Mouse (Mus musculus) adrenal gland (tissue): ENCODE data around the gene Atp13a2.

Source experiments
- intact Hi-C: fragments of 180-260 bp; cut with DNase I; formaldehyde crosslinking; loops from one replicate; pipeline ENCODE4 v1.15.1; 2025

The Atp13a2 gene

DNA sequence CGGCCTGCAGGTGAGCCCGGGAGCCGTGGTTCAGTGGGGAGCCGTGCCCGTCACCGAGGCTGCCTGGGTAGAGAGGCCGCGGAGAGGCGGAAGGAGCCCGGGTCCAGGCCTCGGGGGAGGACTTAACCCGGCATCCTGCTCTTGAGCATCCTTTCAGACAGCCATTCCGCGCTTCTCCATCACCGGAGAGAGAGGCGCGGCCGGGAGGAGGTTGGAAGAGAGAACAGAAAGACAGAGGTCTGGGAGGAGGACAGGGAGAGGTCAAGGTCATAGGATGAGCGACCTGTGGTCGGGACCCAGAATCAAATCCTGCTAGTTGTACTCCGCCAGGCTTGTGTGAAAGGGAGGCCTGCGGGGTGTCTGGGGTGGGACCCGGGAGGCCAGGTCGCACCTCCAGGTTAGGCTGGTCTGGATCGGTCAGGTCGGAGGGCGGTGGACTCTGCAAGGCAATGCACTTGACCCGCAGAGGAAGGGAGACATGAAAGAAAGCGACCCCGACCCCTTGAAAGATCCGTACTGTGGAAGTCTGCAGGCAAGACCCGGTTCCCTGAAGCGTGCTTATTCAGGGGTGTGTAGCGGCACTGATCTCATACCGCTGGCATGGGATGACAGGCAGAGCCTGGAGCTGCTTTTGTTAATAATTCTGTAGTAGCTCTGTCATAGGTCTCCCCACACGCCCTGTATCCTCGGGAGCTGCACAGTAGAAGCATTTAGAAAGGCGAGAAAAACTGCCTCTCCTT lies 25.0 kb upstream of the Atp13a2 start:
- intact Hi-C loops = no loop called here

DNA sequence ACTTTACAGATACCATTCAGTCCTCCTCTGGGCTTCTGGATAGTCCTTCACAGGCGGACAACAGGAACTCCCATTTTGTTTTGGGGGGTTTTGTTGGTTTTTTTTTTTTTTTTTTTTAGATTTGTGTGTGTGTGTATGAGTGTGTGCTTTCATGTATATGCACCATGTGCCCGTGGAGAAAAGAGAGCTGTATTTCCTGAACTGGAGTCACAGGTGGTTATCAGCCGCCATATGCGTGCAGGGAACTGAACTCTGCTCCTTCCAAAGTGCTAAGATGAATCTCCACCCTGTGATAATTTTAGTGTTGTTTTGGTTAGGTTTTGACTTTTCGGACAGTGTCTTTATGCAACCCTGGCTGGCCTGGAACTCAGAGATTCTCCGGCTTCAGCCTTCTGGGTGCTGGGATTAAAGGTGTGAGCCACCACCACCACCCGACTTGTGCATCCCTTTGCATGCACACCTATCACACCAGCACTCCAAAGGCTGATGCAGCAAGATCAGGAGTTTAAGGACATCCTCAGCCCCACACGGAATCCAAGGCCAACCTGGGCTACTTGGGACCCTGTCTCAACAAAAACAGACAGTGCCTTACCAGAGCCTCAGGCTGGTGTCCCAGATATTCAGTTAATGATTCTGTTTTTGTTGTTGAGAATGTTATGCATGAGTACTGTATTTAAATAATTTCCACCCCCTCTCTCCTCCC lies 24.3 kb upstream of the Atp13a2 start:
- intact Hi-C loops = no loop called here

DNA sequence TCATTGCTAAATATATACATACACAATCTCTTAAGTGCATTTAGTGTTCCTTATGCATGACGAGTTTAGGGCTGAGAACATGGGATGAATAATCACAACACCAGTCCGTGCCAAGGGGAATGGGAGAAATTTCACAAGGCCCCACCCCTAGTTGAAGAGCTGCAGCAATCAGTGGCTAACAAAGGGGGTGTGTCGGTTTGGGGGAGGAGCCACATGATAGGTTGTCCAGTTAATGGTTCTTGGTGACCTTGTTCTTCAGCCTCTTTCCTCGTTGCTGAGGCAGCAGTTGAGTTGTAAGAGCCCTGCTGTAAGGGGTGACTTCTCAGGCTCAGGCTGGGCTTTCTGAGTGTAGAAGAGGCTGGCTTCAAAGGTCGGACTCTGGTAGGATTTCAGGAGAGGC lies 23.7 kb upstream of the Atp13a2 start:
- intact Hi-C loops = no loop called here

DNA sequence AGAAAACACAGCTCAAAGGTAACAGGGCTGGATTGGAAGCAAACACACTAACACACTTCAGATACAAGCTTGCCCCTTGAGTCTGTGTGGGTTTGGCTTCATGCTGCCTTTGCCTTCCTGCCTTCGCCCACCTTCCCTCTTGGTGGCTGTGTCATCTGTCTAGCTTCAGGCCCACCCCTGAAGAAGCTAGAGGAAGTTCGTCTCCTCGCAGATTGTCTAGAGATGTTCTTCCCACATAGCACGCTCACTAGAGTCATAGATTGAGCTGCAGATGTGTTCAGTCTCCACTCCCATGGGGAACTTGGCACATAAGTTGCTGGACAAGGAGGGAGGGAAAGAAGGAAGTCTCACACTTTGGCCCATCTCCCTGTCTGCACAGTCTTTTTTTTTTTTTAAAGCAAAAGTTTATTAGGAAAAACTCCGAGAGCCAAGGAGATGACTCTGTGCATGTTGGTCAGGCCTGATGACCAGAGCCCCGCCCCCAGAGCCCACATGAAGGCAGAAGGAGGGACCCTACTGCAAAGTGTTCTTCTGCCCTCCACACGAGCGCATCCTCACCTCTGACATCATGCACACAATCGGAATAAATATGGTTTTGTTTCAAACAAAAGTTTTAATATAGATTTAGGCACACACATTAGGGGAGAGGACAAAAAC lies 22.6 kb upstream of the Atp13a2 start:
- intact Hi-C loops = loop anchor here (2.0 kb wide), 1 partner anchor 69 kb away; no protein-coding TSS in a partner anchor

DNA sequence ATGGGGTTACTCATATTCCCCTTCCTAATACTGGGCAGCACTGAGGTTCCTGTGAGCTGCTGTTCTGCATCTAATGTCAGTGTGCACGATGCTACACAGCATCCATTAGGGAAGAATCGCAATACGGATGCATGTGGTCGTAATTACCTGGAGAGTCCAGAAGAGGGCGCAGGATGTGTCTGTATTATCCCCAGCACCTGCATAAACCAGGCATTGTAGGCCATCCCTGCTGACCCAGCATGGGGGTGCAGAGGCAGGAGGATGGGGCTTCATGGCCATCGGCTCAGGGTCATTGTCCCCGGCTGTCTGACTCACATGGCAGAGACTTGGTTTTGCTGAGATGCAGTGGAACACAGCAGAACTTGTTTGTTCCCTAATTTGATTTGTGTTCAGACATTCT lies 22.1 kb upstream of the Atp13a2 start:
- intact Hi-C loops = loop anchor here (2.0 kb wide), 1 partner anchor 68 kb away; no protein-coding TSS in a partner anchor

DNA sequence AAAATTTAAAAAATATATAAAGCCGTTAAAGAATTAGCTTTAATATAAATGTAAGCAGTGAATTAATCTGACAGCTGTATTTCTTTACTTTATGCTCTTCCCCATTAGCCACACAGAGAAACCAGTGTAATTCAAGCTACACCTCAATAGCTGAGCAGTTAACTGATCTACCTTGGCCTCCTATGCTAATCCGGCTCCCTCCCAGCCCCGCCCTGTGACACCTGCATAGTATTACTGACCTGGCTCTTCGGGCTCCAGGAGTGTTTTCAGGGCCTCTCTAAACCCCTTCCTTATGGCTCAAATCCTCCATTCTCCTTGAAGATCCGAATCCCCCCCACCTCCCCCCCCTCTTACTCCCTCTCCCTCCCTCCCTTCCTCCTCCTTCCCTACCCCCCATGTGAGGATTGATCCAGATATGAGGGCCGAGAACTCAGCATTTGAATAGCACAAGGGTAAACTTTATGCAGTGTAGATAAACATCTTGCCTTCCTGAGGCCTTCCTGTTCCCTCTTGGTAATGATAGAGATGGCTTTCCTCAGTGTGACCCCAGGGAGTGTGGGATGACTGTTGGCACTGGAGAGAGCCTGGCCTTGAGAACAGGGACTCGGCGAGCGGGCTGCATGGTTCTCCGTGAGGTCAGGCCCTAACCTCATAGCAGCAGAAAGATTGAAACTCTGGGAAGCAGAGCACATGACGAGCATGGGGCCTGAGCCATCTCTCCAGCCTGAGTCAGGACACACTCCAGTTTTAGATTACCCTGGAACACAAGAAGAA lies 19.1 kb upstream of the Atp13a2 start:
- intact Hi-C loops = no loop called here

DNA sequence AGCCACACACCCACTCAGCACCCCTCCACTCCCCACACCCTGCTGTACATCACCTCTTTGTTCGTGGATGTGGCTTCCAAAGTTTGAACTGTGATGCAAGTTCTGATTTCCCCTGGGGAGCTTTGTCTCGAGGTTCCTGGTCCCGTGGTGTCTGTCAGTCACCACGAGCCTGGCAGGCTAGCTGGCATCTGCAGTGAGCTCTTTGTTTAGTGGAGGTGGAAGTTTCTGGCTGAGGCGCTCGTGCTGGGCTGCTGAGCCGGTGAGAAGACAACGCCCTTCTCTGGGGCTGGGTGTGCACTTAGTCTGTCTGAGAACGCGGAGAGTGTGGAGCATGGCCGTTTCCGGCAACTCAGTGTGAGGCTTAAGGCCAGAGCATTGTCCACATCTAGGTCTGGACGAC lies 15.0 kb upstream of the Atp13a2 start:
- intact Hi-C loops = no loop called here

DNA sequence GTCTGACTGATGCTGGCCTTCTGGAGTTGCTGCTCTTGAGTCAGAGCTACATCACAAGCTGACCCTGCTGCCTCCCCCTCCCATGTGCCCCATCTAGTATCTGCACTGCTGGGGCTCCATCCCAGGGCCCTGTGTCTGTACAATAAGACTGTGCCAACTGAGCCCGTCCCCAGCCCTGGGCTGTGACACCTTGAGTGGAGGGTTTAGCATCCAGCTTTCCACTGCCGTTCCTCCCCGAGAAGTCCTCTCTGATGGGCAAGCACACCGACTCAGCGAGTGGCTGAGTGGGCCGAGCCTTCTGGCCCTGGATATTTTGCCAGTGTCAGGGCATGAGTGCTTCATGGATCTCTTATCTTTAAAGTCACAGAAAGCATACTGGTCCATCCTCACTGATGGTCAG lies 12.3 kb upstream of the Atp13a2 start:
- intact Hi-C loops = no loop called here

DNA sequence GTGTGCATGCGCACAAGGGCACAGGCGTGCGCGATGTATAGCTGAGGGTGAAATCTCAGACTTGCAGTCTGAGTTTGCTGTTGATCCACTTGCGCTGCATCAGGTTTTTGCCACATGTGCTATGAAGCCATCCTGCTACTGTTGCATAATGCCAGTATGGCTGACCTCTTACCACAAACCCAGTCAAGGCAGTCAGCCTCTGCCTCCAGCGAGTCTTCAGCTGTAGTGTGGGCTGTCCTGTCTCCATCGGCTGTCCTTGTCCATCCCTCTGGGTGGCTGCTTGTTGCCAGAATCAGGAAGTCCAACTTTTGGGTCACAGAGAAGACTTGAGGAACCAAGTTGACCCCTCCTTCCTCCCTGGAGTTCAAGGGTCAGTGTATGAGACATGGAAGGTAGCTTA lies 11.3 kb upstream of the Atp13a2 start:
- intact Hi-C loops = no loop called here

DNA sequence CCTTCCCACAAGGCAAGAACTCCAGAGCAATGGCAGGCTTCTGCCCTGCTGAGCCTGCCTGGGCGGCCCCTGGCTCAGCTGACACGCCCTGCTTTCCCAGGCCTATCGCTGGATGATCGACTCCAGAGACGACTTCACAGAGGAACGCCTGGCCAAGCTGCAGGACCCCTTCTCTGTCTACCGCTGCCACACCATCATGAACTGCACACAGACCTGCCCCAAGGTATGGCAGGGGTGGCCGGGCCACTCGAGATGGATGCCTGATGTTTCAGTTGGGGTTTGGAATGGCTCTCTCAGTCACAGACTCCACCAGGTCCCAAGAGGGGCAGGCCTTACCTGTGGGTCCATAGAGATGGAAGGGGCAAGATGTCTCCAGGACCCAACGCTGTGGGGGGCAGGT lies 9.4 kb upstream of the Atp13a2 start:
- intact Hi-C loops = no loop called here

DNA sequence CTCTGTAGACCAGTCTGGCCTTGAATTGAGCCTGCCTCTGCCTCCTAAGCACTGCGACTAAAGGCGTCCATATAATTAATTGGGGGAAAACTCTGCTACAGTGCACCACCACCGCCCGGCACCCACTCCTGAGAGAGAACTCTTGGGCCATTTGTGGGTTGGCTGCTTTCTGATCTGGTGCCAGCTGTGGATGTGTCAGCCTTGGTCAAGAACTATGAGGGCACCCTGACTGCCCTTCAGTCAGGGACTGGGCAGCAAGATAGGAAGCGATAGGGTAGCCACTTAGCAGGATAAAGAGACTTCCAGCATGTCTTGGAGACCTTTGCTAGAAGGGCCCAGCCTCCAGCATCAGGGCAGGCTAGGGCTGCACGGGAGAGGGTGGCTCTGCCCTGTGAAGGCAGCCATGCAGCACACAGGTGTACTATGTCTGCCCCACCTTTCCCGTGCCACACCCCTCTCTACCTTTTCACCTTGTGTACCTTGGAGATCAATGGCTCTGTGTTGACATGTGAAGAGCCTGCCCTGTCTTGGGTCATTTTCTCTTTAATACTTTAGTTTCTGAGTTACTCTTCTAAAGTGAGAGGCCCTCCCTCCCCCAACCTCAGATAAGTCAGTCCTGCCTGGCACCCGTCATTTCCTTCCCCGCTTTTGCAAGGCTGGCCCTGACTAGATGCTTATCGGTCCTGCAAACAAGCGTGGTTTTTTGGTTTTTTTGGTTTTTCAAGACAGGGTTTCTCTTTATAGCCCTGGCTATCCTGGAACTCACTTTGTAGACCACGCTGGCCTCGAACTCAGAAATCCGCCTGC lies 8.6 kb upstream of the Atp13a2 start:
- intact Hi-C loops = no loop called here

DNA sequence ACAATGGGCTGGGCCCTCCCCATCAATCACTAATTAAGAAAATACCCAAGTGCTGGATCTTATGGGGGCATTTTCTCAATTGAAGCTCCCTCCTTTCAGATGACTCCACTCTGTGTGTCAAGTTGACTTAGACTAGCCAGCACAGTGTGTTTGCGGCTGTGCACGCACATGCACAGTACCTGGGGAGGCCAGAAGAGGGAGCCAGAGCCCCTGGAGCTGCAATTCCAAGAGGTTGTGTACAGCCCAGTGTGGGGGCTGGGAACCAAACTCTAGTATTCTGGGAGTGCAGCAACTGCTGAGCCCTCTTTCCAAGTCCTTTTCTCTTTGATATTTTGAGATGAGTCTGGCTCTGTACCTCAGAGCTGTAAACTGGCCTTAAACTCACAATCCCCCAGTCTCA lies 5.1 kb upstream of the Atp13a2 start:
- intact Hi-C loops = loop anchor here (5.0 kb wide), 1 partner anchor 51 kb away; no protein-coding TSS in a partner anchor

DNA sequence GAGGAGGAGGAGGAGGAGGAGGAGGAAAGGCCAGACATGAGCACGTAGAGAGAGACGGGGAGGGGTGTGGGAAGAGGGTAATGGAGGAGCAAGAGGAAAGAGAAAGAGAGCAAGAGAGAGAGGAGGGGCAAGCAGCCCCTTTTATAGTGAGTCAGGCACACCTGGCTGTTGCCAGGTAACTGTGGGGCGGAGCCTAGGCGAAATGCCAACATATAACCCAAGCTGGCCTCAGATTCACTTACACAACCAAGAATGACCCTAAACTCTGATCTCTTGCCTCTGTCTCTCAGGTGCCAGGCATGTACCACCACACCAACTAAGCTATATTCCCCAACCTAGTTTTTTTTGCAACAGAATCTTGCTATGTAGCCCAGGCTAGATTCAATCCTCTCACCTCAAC lies 3.9 kb upstream of the Atp13a2 start:
- intact Hi-C loops = loop anchor here (5.0 kb wide), 1 partner anchor 49 kb away; no protein-coding TSS in a partner anchor

DNA sequence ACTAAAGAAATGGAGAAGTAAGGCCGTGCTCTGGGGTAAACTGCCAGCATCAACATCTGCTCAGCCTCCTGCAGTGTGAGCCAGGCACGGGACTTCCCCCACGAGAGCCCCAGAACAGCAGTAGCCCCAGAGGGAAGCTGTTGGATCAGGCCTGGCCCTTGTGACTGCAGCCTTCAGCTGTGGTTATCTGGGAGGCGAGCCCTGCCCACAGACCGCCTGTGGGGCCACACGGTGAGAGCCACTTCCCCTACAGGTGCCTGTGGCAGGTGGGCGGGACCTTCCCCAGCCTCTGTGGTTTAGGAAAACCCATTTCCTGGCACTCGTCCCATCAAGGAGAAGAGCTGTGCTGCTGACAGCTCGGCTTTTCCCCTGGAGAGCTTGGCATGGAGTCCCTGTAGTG lies 3.2 kb upstream of the Atp13a2 start:
- intact Hi-C loops = loop anchor here (5.0 kb wide), 1 partner anchor 49 kb away; no protein-coding TSS in a partner anchor

DNA sequence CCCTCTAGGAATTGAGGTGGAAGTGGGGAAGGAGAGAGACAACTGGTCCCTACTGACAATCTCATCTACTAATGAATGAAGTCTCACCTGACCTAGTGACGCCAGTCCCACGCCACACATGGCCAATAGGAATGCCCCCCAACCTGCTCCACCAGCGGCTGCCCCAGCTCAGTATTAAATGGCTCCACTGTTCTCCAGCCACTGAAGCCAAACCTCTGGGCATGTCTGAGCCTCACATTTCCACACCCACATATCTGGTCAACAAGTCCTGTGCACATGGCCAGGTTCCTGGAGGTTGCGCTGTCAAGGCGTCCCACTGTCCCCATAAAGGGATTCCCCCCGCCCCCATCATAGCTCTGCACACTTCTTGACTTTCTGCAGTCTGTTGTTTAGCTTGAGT lies 2.1 kb upstream of the Atp13a2 start:
- intact Hi-C loops = loop anchor here (5.0 kb wide), 1 partner anchor 48 kb away; no protein-coding TSS in a partner anchor

DNA sequence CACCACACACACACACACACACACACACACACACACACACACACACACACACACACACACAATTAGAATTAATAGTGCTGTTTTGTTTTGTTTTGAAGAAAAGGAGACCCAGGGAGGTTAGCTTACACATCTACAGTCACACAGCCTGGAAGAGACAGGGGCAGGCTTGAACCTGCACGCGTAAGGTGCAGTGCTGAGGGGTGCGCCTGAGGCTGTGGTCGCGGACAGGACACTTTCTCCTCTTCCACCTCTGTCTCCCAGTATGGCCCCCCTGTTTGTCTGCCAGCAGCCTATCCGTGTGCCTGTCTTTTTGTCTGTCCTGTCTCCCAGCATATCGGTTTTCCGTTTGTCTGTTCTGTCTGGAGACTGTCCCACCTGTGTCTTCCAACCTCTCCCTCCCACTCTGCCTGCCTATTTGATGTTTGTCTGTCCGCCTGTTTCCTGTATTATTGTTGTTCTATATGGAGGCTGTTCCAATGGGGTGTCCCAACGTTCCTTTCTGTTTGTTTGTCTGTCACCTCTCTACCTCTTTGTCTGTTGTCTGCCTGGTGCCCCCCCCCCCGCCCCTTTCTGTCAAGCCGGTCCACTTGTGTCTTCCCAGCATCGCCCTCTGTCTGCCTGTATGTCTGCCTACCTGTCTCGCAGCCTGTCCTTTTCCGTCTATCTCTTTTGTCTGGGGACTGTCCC lies 506 bp upstream of the Atp13a2 start:
- intact Hi-C loops = no loop called here

DNA sequence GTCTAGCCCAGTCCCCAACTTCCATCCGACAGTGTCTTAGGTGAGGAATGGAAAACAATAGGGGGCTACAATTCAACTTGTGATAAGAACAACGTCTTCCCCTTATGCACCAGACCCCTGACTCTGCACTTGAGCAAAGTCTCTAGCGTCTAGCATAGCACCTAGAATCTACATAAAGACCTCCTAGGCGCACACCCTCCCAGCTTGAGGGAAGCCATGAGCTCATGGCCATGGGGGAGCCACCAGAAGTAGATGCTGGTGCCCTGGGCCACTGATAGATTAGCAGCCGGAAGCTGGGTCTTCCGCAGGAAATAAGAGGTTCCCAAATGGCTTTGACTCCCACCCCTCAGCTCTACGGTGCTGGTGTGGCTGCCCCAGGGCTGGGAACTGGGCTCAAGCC lies 803 bp downstream of the Atp13a2 start:
- intact Hi-C loops = no loop called here

DNA sequence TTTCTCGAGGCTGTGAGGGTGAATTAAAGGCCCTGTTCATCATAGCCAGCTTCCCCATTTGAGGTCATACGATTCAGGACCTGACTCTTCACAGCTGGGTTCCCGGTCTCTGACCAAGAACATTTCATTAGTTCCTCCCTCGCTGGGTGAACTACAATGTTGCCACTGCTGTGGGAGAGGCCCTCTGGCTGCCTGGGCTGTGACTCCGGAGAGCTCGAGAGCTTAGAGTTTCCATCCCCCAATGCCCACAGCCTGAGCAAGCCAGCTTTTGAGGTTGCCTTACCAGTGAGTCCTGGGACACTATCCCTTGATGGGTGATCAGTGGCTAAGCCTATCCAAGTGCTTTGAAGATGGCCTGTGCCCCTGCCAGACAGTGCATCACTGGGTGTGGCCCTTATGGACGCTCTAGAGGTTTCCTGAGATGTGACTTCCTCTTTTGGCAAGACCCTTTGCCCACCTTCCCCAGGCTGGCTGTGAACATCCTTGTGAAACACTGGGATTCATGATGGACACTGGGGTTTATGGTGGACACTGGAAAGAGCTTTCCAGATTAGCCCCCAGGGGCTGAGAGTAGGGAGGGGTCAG lies 2.1 kb downstream of the Atp13a2 start:
- intact Hi-C loops = no loop called here

DNA sequence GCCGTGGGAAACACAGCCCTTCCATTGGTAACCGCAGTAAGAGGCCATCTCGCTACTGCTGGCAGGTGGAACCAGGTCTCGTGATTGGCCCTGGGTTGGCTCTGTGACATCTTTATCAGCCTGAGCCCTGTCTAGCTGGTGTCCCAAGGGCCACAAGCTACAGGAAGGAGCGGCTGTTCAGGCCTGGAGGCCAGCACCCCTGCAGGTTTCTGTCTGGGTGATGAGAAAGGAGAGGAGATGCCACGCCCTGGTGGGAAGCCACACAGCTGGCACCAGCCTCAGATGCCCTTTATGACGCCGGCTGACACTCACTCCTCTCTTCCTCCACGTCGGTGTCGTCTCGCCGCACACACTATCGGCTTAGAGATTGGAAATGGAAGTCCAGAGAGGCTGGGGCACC lies 2.8 kb downstream of the Atp13a2 start:
- intact Hi-C loops = no loop called here

DNA sequence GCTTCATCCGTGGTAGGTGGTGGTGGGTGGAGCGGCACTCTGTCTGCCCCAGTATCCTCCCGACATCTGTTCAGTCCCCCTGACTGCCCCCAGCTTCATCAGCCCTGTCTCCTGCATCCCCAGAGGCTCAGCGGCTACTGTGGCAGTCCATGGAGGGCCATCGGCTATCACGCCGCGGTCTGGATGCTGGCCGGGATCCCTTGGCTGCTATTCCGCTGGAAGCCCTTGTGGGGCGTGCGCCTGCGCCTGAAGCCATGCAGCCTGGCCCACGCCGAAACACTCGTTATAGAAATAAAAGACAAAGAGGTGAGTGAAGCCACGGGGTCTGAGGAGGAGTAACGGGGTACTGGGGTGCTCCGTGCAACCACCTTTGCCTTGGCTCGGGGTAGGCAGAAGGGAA lies 5.5 kb downstream of the Atp13a2 start:
- intact Hi-C loops = no loop called here
